Mouse (Mus musculus) liver, embryonic 14.5 days (tissue): ENCODE measurements around the gene Pgp. TPM values are rescaled to one million over a fixed set of nuclear protein-coding genes. Genes with fewer than 3 reads are reported as not detected.

Source experiments
- ATAC-seq: fragments of 200-750 bp; cut with Nextera tagmentation; 2 replicates; pipeline ENCODE4 v1.8.0; 2017; ENCODE audit warnings: moderate number of reproducible peaks, mild to moderate bottlenecking, moderate library complexity; ENCODE audit not compliant: insufficient read depth
- DNase-seq, 3 experiments: peaks; one replicate each; pipeline ENCODE4 v3.0.0-alpha.2; 2012 to 2013; ENCODE audit warnings: low read depth in 3 of 3, low spot score in 3 of 3
- H3K27ac ChIP-seq: fragments of 300-500 bp; sonication (generic); 2 replicates; pipeline ENCODE4 v1.5.1; 2014; ENCODE audit warnings: moderate library complexity, mild to moderate bottlenecking, control low read depth, inconsistent platforms
- H3K27me3 ChIP-seq: fragments of 300-500 bp; sonication (generic); 2 replicates; pipeline ENCODE4 v1.6.1; 2014; ENCODE audit warnings: mild to moderate bottlenecking, low read length, moderate library complexity; ENCODE audit not compliant: control insufficient read depth, insufficient read depth
- H3K36me3 ChIP-seq: fragments of 300-500 bp; sonication (generic); replicated peaks from 2 replicates; pipeline ENCODE4 v1.6.1; 2014; ENCODE audit warnings: low read depth; ENCODE audit not compliant: control insufficient read depth, insufficient read depth
- H3K4me1 ChIP-seq, 2 experiments: fragments of 200-500 bp in 1 of 2; fragments of 300-500 bp in 1 of 2; sonication (generic) in 1 of 2; replicated peaks; 2 replicates each; pipeline ENCODE4 v1.6.1; 2012 to 2014; ENCODE audit warnings: antibody characterized with exemption in 1 of 2, inconsistent platforms in 1 of 2, low read length in 1 of 2; ENCODE audit not compliant: control insufficient read depth in 2 of 2, insufficient read depth in 2 of 2
- H3K4me2 ChIP-seq: fragments of 300-500 bp; sonication (generic); 2 replicates; pipeline ENCODE4 v1.6.1; 2014; ENCODE audit warnings: low read depth, mild to moderate bottlenecking, control low read depth, moderate library complexity
- H3K4me3 ChIP-seq, 2 experiments: fragments of 200-500 bp in 1 of 2; fragments of 300-500 bp in 1 of 2; sonication (generic) in 1 of 2; 2 replicates each; pipeline ENCODE4 v1.5.1; 2012 to 2014; ENCODE audit warnings: low read depth in 2 of 2, low read length in 2 of 2, mild to moderate bottlenecking in 2 of 2, control low read depth in 1 of 2, inconsistent platforms in 1 of 2, moderate library complexity in 1 of 2; ENCODE audit not compliant: insufficient read depth in 1 of 2
- H3K9ac ChIP-seq: fragments of 300-500 bp; sonication (generic); replicated peaks from 2 replicates; pipeline ENCODE4 v1.6.1; 2014; ENCODE audit warnings: mild to moderate bottlenecking, control low read depth, moderate library complexity
- H3K9me3 ChIP-seq: fragments of 300-500 bp; sonication (generic); 2 replicates; pipeline ENCODE4 v1.6.1; 2016; ENCODE audit warnings: low read length, mixed read lengths; ENCODE audit not compliant: control insufficient read depth
- CTCF ChIP-seq: IDR thresholded peaks from 2 replicates; pipeline ENCODE4 v1.5.1; 2016; ENCODE audit warnings: antibody characterized with exemption, low read depth, control low read depth
- EP300 ChIP-seq: IDR thresholded peaks from 2 replicates; pipeline ENCODE4 v1.6.1; 2016; ENCODE audit warnings: antibody characterized with exemption, low read depth
- WGBS: fragments of 180-500 bp; shearing (Covaris S2); extraction: QIAGEN DNeasy Blood & Tissue Kit; methylation state at CpG from one replicate; pipeline ENCODE4 v1.1.7; 2014; ENCODE audit not compliant: insufficient replicate concordance; 5-methylcytosine and 5-hydroxymethylcytosine counted together
- polyA plus RNA-seq, 2 experiments: library from polyadenylated mRNA; depleted of rRNA in 1 of 2; stranded (reverse) in 1 of 2; unstranded in 1 of 2; fragments of >200 nt; fragmentation: Nextera tagmentation in 1 of 2; extraction: Ambion mirVana in 1 of 2; gene quantifications; 2 replicates each; pipeline versions ENCODE4 v1.2.1 to v1.2.3; 2012 to 2014

Gene Pgp
- polyA plus RNA-seq, 2 experiments = 37.9 to 70.4 TPM

DNA sequence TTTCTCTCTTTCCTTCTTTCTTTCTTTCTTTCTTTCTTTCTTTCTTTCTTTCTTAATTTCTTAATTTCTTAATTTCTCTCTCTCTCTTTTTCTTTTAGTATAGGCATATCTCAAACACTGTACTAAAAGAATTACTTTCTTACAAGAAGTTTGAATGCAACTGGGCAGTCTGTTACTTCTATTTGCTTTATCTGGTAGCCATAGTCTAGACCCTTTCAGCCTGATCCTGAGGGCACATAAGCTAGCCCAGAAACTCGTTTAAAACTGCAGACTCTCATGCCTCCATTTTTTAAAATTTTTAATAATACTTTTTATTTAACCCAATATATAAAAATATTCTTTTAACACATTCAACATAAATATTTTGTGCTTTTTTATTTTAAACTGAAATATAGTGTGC, 9.2 kb downstream of the Pgp start:
- WGBS = 11% methylated on average over 1 of the region's 1 CpGs
- Histone ChIP-seq H3K4me3 (peak overlapping the region; percentile 14 to 72; a peak in 3 of 4 replicates), H3K36me3 (peaks cover 22% of the 10 kb centered on the region), H3K9ac (peak overlapping the region; percentile 63), H3K4me1 (peaks cover 3 to 15% of the 10 kb centered on the region in 2 experiments; a peak in 3 of 4 replicates), H3K27ac (peak overlapping the region; percentile 57), H3K27me3 (no peaks in the 10 kb centered on the region), H3K4me2 (peak overlapping the region; percentile 88), H3K9me3 (no peaks in the 10 kb centered on the region)
- no peak for DNase-seq
- TF ChIP-seq EP300 = no peak
- no peak for TF ChIP-seq CTCF
- no peak for ATAC-seq

DNA sequence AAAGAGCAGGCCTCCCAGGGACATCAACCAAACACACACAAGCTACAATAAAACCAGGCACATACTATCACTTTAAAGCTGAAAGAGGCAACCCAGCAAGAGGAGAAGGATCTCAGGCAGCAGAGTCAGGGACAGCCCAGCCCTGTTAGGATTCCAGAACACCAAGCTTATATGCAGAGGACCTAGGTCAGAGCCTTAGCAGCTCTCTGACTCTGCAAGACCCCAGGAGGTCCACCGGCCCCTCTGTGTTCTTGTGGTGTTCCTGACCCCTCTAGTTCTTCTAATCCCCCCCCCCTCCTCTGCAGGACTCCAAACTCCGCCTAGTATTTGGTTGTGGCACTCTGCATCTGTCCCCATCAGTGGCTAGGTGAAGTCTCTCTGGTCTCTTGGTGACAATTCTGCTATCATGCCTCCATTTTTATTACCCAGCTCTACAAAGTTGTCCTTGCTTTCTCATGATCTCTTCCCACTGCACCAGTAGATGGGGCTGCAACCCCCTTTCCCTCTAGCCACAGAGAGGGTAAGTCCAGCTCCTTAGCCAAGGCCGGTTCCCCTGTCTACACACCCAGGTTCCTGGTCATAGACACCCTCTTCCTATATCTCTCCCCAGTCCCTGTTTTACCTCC, 10.1 kb downstream of the Pgp start:
- DNase-seq (no peak), ATAC-seq (no peak)
- peak overlapping the region; percentile 88 for H3K4me2 ChIP-seq
- H3K36me3 ChIP-seq = peaks cover 17% of the 10 kb centered on the region
- H3K9me3 ChIP-seq = no peaks in the 10 kb centered on the region
- H3K4me3 ChIP-seq = no peak overlapping the region
- H3K27ac ChIP-seq = no peak overlapping the region; the same call in 1 of the 2 replicates
- H3K27me3 ChIP-seq = no peaks in the 10 kb centered on the region
- H3K9ac ChIP-seq = peak overlapping the region; percentile 13; the same call in 1 of the 2 replicates
- 44% methylated on average over 3 of the region's 3 CpGs for WGBS
- H3K4me1 ChIP-seq = peaks cover 3 to 15% of the 10 kb centered on the region in 2 experiments; a peak in 3 of 4 replicates
- TF ChIP-seq CTCF = peak; percentile 41
- TF ChIP-seq EP300 = no peak

DNA sequence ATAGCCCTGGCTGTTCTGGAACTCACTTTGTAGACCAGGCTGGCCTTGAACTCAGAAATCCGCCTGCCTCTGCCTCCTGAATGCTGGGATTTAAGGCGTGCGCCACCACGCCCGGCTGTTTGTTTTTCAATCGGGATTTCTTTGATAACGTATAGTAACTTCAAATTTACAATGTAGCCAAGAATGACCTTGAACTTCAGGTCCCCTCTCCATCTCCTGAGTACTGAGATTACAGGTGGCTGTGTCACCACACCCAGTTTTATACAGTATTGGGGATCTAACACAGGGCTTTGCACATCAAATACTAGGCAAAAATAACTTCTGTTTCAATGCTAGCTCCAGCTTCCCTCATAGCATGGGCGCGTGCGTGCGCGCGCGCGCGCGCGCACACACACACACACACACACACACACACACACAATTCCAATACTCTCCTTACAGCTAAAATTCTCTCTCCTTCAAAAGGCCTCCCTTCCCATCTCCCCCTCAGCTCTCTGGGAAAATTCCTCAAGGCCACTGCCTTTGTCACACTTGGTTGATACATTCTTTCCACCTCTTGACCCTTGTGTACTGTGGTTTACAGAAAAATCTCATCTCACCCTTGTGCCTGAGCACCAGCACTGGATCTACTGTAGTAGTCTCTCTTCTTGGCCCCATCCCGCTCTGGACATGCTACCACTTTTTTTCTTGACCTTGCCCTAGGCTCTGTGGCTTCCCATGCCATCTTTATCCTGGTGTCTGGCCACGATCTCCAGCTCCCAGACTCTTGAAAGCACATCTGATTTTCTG, 11.0 kb downstream of the Pgp start:
- 87% methylated on average over 20 of the region's 20 CpGs for WGBS
- Histone ChIP-seq H3K27me3 (no peaks in the 10 kb centered on the region), H3K4me2 (no peak overlapping the region), H3K4me3 (no peak overlapping the region), H3K4me1 (peaks cover 3 to 15% of the 10 kb centered on the region in 2 experiments; a peak in 3 of 4 replicates), H3K9ac (no peak overlapping the region), H3K9me3 (no peaks in the 10 kb centered on the region), H3K36me3 (peaks cover 10% of the 10 kb centered on the region), H3K27ac (no peak overlapping the region)
- ATAC-seq = no peak
- TF ChIP-seq EP300 (no peak), CTCF (no peak)
- no peak for DNase-seq

DNA sequence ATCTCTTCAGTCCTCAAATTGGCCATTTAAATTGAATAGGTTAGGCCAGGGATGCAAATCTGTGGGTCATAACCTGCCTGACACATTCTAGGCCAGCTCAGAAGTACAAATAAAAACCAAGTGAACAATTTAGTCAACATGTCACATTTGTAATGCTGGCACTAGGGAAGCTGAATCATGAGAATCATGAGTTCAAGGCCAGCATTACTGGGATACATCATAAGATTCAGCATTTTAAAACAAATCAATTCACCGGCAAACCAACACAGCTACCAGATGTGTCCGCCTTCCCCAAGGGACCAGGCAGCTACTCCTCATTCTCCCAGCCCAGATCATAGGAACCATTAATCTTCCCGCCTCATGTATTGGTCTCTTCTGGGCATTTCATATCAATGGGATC, 13.3 kb downstream of the Pgp start:
- Histone ChIP-seq H3K4me2 (no peak overlapping the region), H3K27me3 (peaks cover 20% of the 10 kb centered on the region), H3K27ac (no peak overlapping the region), H3K9me3 (no peaks in the 10 kb centered on the region), H3K36me3 (no peaks in the 10 kb centered on the region), H3K4me3 (no peak overlapping the region), H3K4me1 (peaks cover 0 to 9% of the 10 kb centered on the region in 2 experiments; a peak in 3 of 4 replicates), H3K9ac (no peak overlapping the region)
- no peak for ATAC-seq
- no peak for TF ChIP-seq CTCF
- TF ChIP-seq EP300 = no peak
- no peak for DNase-seq
- WGBS = 79% methylated on average over 3 of the region's 3 CpGs
